Mouse (Mus musculus) C2C12 (cell line): Measurements from ENCODE around the gene Rgs6. TPM values are rescaled to one million over a fixed set of nuclear protein-coding genes. Genes with fewer than 3 reads are reported as not detected.

ENCODE experiments used
- H3K27me3 ChIP-seq: one replicate; pipeline ENCODE4 v1.6.1; 2011; ENCODE audit not compliant: control insufficient read depth, insufficient read depth, insufficient read length
- H3K36me3 ChIP-seq: one replicate; pipeline ENCODE4 v1.6.1; 2011; ENCODE audit not compliant: control insufficient read depth, insufficient read depth
- H3K4me3 ChIP-seq: one replicate; pipeline ENCODE4 v1.5.1; 2011; ENCODE audit warnings: mild to moderate bottlenecking, control low read depth; ENCODE audit not compliant: poor library complexity, insufficient read depth, severe bottlenecking
- H3K79me2 ChIP-seq: one replicate; pipeline ENCODE4 v1.6.1; 2011; ENCODE audit not compliant: control insufficient read depth, insufficient read depth
- H3K79me3 ChIP-seq: one replicate; pipeline ENCODE4 v1.6.1; 2011; ENCODE audit warnings: low read depth, control low read depth
- H3ac ChIP-seq: one replicate; pipeline ENCODE3; 2011; ENCODE audit warnings: low read depth; ENCODE audit not compliant: control insufficient read depth, insufficient read length
- CEBPB ChIP-seq: IDR thresholded peaks from one replicate; pipeline ENCODE4 v1.6.1; 2011; ENCODE audit warnings: low read depth, mild to moderate bottlenecking, control low read depth, moderate library complexity
- CTCF ChIP-seq: IDR thresholded peaks from one replicate; pipeline ENCODE4 v1.5.1; 2011; ENCODE audit not compliant: control insufficient read depth, insufficient read depth, insufficient read length
- FOSL1 ChIP-seq: IDR thresholded peaks from one replicate; pipeline ENCODE4 v1.8.0; 2011; ENCODE audit warnings: mild to moderate bottlenecking, low read length; ENCODE audit not compliant: poor library complexity, insufficient read depth, severe bottlenecking
- MAX ChIP-seq: IDR thresholded peaks from one replicate; pipeline ENCODE4 v1.6.1; 2011; ENCODE audit warnings: mild to moderate bottlenecking, control low read depth
- MYOD1 ChIP-seq: IDR thresholded peaks from one replicate; pipeline ENCODE4 v1.6.1; 2011; ENCODE audit warnings: low read depth; ENCODE audit not compliant: control insufficient read depth, insufficient read length
- MYOG ChIP-seq: IDR thresholded peaks from one replicate; pipeline ENCODE4 v1.6.1; 2011; ENCODE audit not compliant: control insufficient read depth, insufficient read length; ENCODE audit errors: extremely low read depth
- USF1 ChIP-seq: IDR thresholded peaks from one replicate; pipeline ENCODE4 v1.6.1; 2011; ENCODE audit warnings: low read depth, mild to moderate bottlenecking, control low read depth, moderate library complexity
- polyA plus RNA-seq: library from polyadenylated mRNA; unstranded; fragments of >200 nt; fragmentation: generic; extraction: Trizol; gene quantifications from one replicate; pipeline ENCODE4 v1.2.1, GENCODE M21; 2012; ENCODE audit warnings: missing spikeins

Gene Rgs6
- polyA plus RNA-seq, 1 experiment: not detected

- Histone ChIP-seq H3ac (no peak overlapping the region), H3K79me3 (no peaks in the 10 kb centered on the region), H3K36me3 (no peaks in the 10 kb centered on the region), H3K79me2 (no peaks in the 10 kb centered on the region), H3K27me3 (no peaks in the 10 kb centered on the region), H3K4me3 (no peak overlapping the region)
- TF ChIP-seq FOSL1: no peak
These were observed 277.6 kb downstream of the Rgs6 start for GRCm38 (mm10) chr12:82865686-82866085.

- Histone ChIP-seq H3K4me3 (no peak overlapping the region), H3K79me2 (no peaks in the 10 kb centered on the region), H3K36me3 (no peaks in the 10 kb centered on the region), H3K27me3 (no peaks in the 10 kb centered on the region), H3ac (no peak overlapping the region), H3K79me3 (no peaks in the 10 kb centered on the region)
- TF ChIP-seq MYOD1 (no peak), MYOG (no peak), USF1 (no peak), FOSL1 (no peak), CEBPB (no peak)
These were observed 292.6 kb downstream of the Rgs6 start for GRCm38 (mm10) chr12:82880711-82881110.

- Histone ChIP-seq H3K36me3 (no peaks in the 10 kb centered on the region), H3K27me3 (no peaks in the 10 kb centered on the region), H3K79me2 (no peaks in the 10 kb centered on the region), H3ac (no peak overlapping the region), H3K4me3 (no peak overlapping the region), H3K79me3 (no peaks in the 10 kb centered on the region)
- no peak for TF ChIP-seq USF1
- no peak for TF ChIP-seq MAX
- TF ChIP-seq CEBPB: no peak
- TF ChIP-seq MYOG: no peak
- no peak for TF ChIP-seq FOSL1
- TF ChIP-seq MYOD1: no peak
- TF ChIP-seq CTCF: no peak
These were observed 295.0 kb downstream of the Rgs6 start for GRCm38 (mm10) chr12:82883079-82883478.

GRCm38 (mm10) chr12:82894971-82895838 is 307.1 kb downstream of the Rgs6 start:
- H3K27me3 ChIP-seq: no peaks in the 10 kb centered on the region
- no peak overlapping the region for H3ac ChIP-seq
- H3K79me2 ChIP-seq: no peaks in the 10 kb centered on the region
- no peak for TF ChIP-seq FOSL1
- TF ChIP-seq USF1: no peak
- no peak for TF ChIP-seq MYOD1
- no peak for TF ChIP-seq MYOG
- TF ChIP-seq CEBPB: no peak
- TF ChIP-seq MAX: no peak
- TF ChIP-seq CTCF: no peak
- H3K4me3 ChIP-seq: no peak overlapping the region
- H3K79me3 ChIP-seq: no peaks in the 10 kb centered on the region
- H3K36me3 ChIP-seq: no peaks in the 10 kb centered on the region

GRCm38 (mm10) chr12:82905773-82906172 is 317.7 kb downstream of the Rgs6 start:
- no peak overlapping the region for H3ac ChIP-seq
- no peaks in the 10 kb centered on the region for H3K79me3 ChIP-seq
- H3K27me3 ChIP-seq: no peaks in the 10 kb centered on the region
- no peak for TF ChIP-seq MYOD1
- TF ChIP-seq FOSL1: no peak
- TF ChIP-seq MAX: no peak
- TF ChIP-seq CEBPB: no peak
- no peak for TF ChIP-seq CTCF
- TF ChIP-seq MYOG: no peak
- no peak for TF ChIP-seq USF1
- no peaks in the 10 kb centered on the region for H3K36me3 ChIP-seq
- H3K4me3 ChIP-seq: no peak overlapping the region
- H3K79me2 ChIP-seq: no peaks in the 10 kb centered on the region

- Histone ChIP-seq H3K36me3 (no peaks in the 10 kb centered on the region), H3K4me3 (no peak overlapping the region), H3K27me3 (no peaks in the 10 kb centered on the region)
These were observed 322.8 kb downstream of the Rgs6 start for GRCm38 (mm10) chr12:82910846-82911245.

More at GRCm38 (mm10) chr12:82910846-82911245, 322.8 kb downstream of the Rgs6 start:
- TF ChIP-seq CEBPB: no peak
- no peak for TF ChIP-seq FOSL1
- no peak for TF ChIP-seq MYOD1
- no peak for TF ChIP-seq MAX
- TF ChIP-seq MYOG: no peak
- no peak for TF ChIP-seq USF1
- no peak for TF ChIP-seq CTCF
- Histone ChIP-seq H3ac (no peak overlapping the region), H3K79me3 (no peaks in the 10 kb centered on the region), H3K79me2 (no peaks in the 10 kb centered on the region)
